Mouse (Mus musculus): ENCODE results near the gene Cd209e.

- TF ChIP-seq TAL1 (IDR thresholded peaks at IDR 0.05; ENCODE audit: low read length), result no peak
- no peak for TF ChIP-seq GATA1 (IDR thresholded peaks at IDR 0.05; ENCODE audit: low read length)
Measured at GRCm38 (mm10) chr8:3854209-3854608, at the start of gene Cd209e.
